Mouse (Mus musculus) intestine, embryonic 16.5 days (tissue): ENCODE measurements around the gene Ajap1. TPM values are rescaled to one million over a fixed set of nuclear protein-coding genes. Genes with fewer than 3 reads are reported as not detected.

ENCODE experiments used
- ATAC-seq: fragments of 200-750 bp; cut with Nextera tagmentation; 2 replicates; pipeline ENCODE4 v1.8.0; 2017; ENCODE audit warnings: moderate TSS enrichment, moderate library complexity
- H3K27ac ChIP-seq: fragments of 300-500 bp; sonication (generic); 2 replicates; pipeline ENCODE4 v1.5.1; 2014; ENCODE audit warnings: mild to moderate bottlenecking, low read length
- H3K27me3 ChIP-seq: fragments of 300-500 bp; sonication (generic); replicated peaks from 2 replicates; pipeline ENCODE4 v1.6.1; 2014; ENCODE audit warnings: low read length, control low read depth, mixed read lengths; ENCODE audit not compliant: control insufficient read depth, insufficient read depth
- H3K36me3 ChIP-seq: fragments of 300-500 bp; sonication (generic); 2 replicates; pipeline ENCODE4 v1.6.1; 2014; ENCODE audit warnings: low read length, control low read depth; ENCODE audit not compliant: control insufficient read depth, insufficient read depth
- H3K4me1 ChIP-seq: fragments of 300-500 bp; sonication (generic); 2 replicates; pipeline ENCODE4 v1.6.1; 2014; ENCODE audit warnings: low read length, control low read depth, mixed read lengths; ENCODE audit not compliant: control insufficient read depth, insufficient read depth
- H3K4me2 ChIP-seq: fragments of 300-500 bp; sonication (generic); 2 replicates; pipeline ENCODE4 v1.6.1; 2014; ENCODE audit warnings: low read depth, low read length, control low read depth
- H3K4me3 ChIP-seq: fragments of 300-500 bp; sonication (generic); 2 replicates; pipeline ENCODE4 v1.5.1; 2014; ENCODE audit warnings: mild to moderate bottlenecking, low read length
- H3K9ac ChIP-seq: fragments of 300-500 bp; sonication (generic); 2 replicates; pipeline ENCODE4 v1.6.1; 2014; ENCODE audit warnings: low read depth, low read length
- H3K9me3 ChIP-seq: fragments of 300-500 bp; sonication (generic); 2 replicates; pipeline ENCODE4 v1.6.1; 2016; ENCODE audit warnings: low read length, control low read depth; ENCODE audit not compliant: control insufficient read depth
- WGBS: fragments of 180-500 bp; shearing (Covaris S2); extraction: QIAGEN DNeasy Blood & Tissue Kit; methylation state at CpG from one replicate; pipeline ENCODE4 v1.1.7; 2014; 5-methylcytosine and 5-hydroxymethylcytosine counted together
- polyA plus RNA-seq: library from polyadenylated mRNA; unstranded; fragments of >200 nt; fragmentation: Nextera tagmentation; extraction: Ambion mirVana; gene quantifications from 2 replicates; pipeline ENCODE4 v1.2.1, GENCODE M21; 2015

Ajap1 gene
- polyA plus RNA-seq, 1 experiment from 2014 or later, result 0.40 TPM

- H3K27ac ChIP-seq, result no peak overlapping the region
- no peaks in the 10 kb centered on the region for H3K9me3 ChIP-seq
- H3K4me1 ChIP-seq, result no peaks in the 10 kb centered on the region
- H3K4me2 ChIP-seq, result no peak overlapping the region
- 89% methylated on average over 3 of the region's 3 CpGs for WGBS
- H3K4me3 ChIP-seq, result no peak overlapping the region
- ATAC-seq, result no peak
- H3K27me3 ChIP-seq, result no peaks in the 10 kb centered on the region
- no peaks in the 10 kb centered on the region for H3K36me3 ChIP-seq
- no peak overlapping the region for H3K9ac ChIP-seq
Observed at GRCm38 (mm10) chr4:153344999-153345398, 137.6 kb downstream of the Ajap1 start.

- no peaks in the 10 kb centered on the region for H3K36me3 ChIP-seq
- ATAC-seq, result no peak
- H3K4me3 ChIP-seq, result no peak overlapping the region
- H3K4me1 ChIP-seq, result no peaks in the 10 kb centered on the region
- no peak overlapping the region for H3K27ac ChIP-seq
- H3K9me3 ChIP-seq, result no peaks in the 10 kb centered on the region
- H3K9ac ChIP-seq, result no peak overlapping the region
- no peak overlapping the region for H3K4me2 ChIP-seq
- no peaks in the 10 kb centered on the region for H3K27me3 ChIP-seq
Observed at GRCm38 (mm10) chr4:153340887-153341286, 141.7 kb downstream of the Ajap1 start.

- H3K9ac ChIP-seq, result no peak overlapping the region
- H3K27ac ChIP-seq, result no peak overlapping the region
- no peak for ATAC-seq
- no peaks in the 10 kb centered on the region for H3K9me3 ChIP-seq
- no peak overlapping the region for H3K4me3 ChIP-seq
- H3K27me3 ChIP-seq, result no peaks in the 10 kb centered on the region
- no peak overlapping the region for H3K4me2 ChIP-seq
- H3K36me3 ChIP-seq, result no peaks in the 10 kb centered on the region
- WGBS, result 73% methylated on average over 15 of the region's 15 CpGs
- H3K4me1 ChIP-seq, result no peaks in the 10 kb centered on the region
Observed at GRCm38 (mm10) chr4:153335301-153335799, 147.3 kb downstream of the Ajap1 start.

- no peak overlapping the region for H3K4me3 ChIP-seq
- H3K4me2 ChIP-seq, result no peak overlapping the region
- H3K27ac ChIP-seq, result no peak overlapping the region
- no peaks in the 10 kb centered on the region for H3K9me3 ChIP-seq
- 62% methylated on average over 10 of the region's 10 CpGs for WGBS
- no peak overlapping the region for H3K9ac ChIP-seq
- ATAC-seq, result no peak
- no peaks in the 10 kb centered on the region for H3K4me1 ChIP-seq
- H3K36me3 ChIP-seq, result no peaks in the 10 kb centered on the region
- no peaks in the 10 kb centered on the region for H3K27me3 ChIP-seq
Observed at GRCm38 (mm10) chr4:153327809-153328208, 154.8 kb downstream of the Ajap1 start.
